Mouse (Mus musculus) ES-CJ7 (cell line): ENCODE data around the gene Msl1.
"Not testable (repeated sequence)": the region's sequence is repeated elsewhere in the genome, so short reads cannot be mapped to it uniquely, and the experiment has no call there.

Experiments
- DNase-seq: peaks from one replicate; pipeline ENCODE4 v3.0.0; 2011; ENCODE audit warnings: low read depth, low spot score

Msl1 gene

DNA sequence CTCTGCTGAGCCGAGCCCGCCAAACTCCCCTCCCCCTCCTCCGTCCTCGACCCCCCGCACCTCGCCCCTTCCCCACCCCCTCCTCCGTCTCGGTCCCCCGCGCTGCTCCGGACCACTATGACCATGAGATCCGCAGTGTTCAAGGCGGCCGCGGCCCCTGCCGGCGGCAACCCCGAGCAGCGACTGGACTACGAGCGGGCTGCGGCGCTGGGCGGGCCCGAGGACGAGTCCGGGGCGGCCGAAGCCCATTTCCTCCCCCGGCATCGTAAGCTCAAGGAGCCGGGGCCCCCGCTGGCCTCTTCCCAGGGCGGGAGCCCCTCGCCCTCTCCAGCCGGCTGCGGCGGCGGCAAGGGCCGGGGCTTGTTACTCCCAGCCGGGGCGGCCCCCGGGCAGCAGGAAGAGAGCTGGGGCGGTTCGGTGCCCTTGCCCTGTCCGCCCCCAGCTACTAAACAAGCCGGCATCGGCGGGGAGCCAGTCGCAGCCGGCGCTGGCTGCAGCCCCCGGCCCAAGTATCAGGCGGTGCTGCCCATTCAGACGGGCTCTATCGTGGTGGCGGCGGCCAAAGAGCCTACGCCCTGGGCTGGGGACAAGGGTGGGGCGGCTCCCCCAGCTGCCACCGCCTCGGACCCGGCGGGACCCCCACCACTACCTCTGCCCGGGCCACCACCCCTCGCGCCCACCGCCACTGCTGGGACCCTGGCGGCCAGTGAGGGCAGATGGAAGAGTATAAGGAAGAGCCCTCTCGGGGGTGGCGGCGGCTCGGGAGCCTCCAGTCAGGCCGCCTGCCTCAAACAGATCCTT, 598 bp downstream of the Msl1 start:
- DNase-seq, result no peak

DNA sequence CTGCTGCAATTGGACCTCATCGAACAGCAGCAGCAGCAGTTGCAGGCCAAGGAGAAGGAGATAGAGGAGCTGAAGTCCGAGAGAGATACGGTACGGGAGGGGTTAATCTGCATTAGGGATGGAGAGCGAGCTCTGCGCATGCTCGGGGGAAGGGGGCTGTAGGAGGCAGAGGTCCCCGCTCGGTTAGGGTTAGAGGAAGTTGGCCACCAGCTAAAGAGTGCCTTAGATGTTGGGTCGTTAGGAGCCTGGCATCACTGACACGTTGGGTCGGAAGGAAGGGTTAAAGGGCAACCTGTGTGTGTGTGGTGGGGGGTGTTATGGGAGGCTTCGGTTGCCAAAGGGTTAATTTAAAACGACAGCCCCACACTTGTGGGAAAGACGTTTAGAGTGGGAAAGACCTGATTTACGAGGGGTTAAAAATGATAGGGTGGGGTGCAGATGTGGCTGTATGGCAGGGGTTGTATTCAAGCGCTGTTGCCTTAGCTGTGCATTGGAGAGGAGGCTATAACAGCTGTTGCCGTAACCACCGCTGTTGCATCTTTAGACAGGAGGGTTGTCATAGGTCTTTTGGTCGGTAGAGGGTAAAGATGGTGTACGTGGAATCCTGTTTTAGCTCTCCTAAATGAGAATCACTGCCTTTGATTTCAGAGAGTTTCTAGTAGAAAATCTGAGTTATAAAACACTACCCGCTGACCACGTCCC, 1.4 kb downstream of the Msl1 start:
- DNase-seq, result peak; percentile 88

DNA sequence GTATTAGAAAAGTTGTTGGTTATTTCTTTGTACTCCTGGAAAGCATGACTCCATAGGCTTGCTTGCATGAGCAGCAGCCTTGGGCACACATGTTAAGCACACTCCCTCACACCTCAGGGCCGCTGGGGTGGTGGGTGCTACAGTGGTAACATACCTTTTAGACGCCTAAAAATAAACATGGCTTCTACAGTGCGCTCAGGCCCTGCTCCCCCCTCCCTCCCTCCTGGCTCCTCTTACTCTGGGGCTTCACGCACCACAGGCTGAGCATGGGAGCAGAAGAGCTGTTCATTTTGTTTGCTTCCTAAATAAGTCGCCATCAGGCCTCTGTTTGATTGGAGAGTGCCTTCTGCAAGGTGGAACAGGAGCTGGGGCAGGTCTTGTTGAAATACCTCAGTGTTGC, 2.0 kb downstream of the Msl1 start:
- DNase-seq, result no peak

DNA sequence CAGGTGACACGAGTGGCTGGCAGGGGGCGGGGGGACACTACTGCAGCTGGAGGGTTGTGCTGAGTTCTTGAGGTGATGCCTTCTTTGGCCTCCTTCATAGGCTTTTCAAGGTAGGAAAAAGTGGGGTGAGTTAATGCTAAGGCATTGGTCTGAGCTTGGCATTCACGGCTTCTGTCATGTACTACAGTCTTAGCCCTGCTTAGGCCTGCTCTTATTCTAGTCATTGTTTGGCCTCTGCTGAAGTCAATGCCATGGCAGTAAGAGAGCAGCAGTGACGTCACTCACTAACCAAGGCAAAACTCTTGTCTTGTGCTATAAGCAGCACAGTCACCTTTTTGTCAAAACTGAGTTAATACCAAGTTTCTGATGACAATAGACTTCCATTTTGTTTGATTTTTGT, 2.6 kb downstream of the Msl1 start:
- DNase-seq, result no peak

DNA sequence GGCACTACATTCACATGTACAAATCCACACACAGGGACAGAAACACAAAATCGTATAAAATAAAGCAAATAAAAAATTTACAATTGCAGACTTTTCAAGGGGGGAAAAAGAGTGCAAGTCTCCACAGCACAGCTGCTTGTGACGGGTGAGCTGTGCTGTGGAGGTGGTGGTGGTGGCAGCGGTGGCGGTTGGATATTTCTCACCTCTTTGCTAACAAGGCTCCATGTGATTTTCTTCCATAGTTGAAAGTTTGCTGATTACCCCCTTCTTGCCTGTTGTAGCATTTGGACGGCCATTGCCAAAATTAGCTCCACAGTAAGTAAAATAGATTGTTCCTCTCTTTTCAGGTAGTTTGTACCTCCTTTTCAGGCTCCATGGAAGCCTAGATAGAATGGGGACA, 9.3 kb downstream of the Msl1 start, which contains the start of gene Casc3:
Gene Casc3 (plus strand): TSS at position 301 of the 400 bp plus-strand sequence.
- no peak for DNase-seq

DNA sequence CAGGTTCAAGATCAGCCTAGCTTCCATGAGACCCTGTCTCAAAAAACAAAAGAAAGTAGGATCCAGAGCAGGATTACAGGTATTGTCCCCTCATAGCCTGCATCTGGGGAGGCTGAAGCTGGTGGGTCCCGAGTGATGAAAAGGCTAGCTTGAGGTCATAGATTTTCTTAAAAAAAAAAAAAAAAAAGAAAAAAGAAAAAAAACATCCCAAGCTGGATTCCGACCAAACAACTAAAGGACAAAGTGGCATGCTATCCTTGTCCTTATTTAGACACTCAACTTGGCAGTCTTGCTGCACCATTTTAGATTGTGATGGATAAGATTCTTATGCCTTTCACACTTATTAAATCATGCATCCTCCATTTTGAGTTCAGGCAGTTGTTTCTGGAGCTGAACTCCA, 13.1 kb downstream of the Msl1 start:
- DNase-seq, result no peak

DNA sequence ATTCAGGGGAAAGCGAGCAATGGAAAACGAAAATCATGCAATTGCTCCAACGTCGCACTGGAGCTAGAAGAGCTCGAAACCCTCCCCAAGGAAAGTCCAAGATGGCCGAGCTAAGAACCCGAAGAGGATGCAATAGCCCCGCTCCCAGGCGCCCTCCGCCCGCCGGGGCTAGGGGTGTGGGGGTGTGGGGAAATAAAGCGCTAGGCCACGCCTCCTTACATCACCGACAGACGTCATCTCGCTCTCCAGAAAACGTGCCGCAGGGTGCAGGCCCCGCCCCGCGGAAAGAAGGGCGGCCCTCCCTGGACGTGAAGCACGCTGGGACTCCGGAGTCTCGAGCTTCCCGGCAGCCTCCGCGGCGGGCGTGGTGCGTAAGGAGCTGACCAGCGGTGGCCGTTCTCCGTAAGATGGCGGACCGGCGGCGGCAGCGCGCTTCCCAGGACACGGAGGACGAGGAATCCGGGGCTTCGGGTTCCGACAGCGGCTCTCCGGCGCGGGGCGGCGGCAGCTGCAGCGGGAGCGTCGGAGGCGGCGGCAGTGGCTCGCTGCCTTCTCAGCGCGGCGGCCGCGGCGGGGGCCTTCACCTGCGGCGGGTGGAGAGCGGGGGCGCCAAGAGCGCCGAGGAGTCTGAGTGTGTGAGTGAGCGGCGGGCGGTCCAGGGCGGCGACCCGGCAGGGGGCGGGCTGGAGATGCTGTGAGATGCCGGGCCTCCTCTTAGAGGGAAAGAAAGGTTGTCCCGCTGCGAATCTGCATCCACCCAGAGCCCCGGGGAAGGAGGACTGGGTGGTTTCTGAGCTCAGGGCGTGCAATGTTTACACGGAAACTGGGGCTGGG, 14.4 kb downstream of the Msl1 start:
- peak; percentile 99 for DNase-seq

DNA sequence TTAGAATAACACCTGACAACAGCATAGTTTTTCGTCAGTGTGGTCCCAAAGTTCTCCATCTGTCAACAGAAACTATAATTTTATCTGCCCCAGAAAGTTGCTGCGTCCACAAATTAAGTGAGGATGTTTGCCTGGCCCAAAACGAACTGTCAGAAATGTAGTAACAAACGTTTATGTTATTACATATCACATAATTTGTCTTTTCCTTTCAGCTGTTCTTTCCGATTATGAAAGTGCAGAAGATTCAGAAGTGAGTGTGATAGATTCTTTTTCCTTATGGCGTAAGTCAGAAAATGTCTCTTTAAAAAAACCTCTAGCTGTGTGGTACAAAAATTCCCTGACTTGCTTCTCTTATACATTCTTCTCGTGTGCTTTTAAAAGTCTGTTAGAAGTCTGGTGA, 15.4 kb downstream of the Msl1 start:
- DNase-seq, result no peak

DNA sequence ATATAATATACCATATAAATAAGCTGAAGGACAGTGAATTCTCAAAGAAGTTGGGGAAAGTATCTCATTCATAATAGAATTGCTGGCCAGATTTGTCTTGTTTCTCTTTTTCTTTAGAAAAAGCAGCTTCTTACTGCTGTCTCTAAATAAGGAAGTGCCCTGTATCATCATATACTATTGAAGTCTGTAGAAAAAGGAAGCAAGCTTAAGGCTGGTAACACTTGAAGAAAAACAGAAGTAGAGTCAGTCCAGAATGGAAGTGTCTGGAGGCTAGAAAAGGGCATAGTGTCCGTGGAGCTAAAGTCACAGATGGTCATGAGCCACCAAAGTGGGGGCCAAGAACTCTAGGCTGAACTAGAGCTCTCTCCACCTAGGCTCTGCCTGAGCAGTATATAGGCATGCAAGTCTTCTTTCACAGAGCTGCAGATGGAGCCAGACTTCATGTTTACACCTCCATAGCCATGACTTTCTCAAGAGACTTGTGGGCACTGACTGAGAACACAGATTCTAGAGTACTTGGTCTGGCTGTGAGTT, 21.5 kb downstream of the Msl1 start:
- DNase-seq, result no peak

DNA sequence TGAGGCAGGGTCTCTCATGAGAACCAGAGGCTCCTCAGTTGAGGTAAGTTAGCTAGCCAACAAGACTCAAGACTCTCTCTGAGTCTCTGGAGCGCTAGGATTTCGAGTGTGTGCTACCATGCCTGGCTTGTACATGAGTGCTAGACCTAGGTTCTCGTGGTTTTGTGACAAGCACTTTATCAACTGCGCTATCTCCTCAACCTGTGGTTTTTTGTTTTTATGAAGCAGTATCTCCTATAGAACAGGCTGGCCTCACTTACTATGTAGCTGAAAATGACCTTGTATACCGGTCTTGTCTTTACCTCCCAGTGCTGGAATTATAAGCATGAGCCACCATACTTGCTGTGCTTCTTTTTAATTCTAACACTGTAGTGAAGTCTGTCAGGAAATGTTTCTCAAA, 25.7 kb downstream of the Msl1 start:
- DNase-seq, result no peak

DNA sequence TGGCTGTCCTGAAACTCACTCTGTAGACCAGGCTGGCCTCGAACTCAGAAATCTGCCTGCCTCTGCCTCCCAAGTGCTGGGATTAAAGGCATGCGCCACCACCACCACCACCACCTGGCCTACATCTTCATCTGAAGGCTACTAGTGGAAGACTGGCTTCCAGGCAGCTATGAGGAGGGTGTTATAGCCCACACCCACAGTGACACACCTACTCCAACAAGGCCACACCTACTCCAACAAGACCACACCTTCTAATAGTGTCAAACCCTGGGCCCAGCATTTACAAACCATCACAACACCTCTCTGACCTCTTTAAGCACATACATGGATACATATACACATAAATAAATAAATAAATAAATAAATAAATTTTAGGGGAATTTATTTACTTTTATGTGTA, 30.8 kb downstream of the Msl1 start:
- DNase-seq, result not testable (repeated sequence)

DNA sequence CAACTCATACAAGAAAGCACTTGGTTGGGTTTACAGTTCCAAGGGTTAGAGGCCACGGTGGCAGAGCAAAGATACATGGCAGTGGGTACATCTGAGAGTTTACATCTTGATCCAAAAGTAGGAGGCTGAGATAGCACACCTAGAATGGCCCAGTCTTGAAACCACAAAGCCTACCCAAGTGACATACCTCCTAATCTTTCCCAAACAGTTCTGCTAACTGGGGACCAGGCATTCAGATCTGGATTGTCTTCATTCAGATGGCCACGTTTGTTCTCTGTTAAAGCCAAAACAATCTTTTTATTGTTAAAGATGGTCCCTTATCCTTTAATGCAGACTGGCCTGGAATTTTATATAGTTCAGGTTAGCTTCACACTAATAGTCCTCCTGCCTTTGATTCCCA, 32.6 kb downstream of the Msl1 start:
- no peak for DNase-seq

DNA sequence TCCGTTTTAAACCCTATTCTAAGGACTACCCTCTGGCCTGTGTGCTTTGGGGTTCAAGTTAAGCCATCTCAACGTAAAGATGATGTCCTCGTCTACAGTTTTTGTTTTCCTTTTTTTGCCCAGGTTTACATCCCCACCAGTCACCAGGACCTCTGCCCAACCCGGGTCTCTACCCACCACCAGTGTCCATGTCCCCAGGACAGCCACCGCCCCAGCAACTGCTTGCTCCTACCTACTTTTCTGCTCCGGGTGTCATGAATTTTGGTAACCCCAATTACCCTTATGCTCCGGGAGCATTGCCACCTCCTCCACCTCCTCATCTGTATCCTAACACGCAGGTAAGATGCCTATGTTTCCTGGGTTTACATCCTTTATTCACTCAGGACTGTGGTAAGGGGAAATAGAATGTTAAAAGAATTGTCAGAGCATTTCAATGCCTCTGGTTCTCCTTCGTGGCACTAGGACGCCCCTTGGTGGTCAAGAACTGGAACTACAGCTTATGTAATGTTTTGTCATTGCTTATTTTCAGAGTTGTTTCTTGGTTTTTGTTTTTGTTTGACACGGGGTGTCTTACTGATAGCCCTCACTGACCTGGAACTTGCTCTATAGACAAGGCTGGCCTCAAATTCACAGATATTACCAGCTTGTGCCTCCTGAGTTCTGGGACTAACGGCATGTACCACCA, 33.9 kb downstream of the Msl1 start:
- DNase-seq, result peak; percentile 43

DNA sequence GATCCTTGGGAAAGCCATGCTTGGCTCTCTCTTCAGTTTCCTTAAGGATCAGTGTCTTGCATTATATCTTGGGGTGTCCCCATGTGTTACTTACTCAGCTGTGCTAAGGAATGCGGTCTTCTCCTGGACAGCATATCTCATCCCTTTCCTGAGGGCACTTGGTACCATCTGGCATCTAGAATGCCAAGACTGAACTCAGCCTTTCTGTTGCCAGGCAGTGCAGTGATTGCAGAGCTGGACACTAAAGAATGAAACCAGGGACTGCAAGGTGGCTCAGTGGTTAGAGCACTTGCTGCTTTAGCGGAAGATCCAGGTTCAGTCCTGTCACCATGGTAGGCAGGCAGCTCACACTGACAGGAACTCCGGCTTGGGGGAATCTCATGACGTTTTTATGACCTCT, 34.6 kb downstream of the Msl1 start:
- no peak for DNase-seq

DNA sequence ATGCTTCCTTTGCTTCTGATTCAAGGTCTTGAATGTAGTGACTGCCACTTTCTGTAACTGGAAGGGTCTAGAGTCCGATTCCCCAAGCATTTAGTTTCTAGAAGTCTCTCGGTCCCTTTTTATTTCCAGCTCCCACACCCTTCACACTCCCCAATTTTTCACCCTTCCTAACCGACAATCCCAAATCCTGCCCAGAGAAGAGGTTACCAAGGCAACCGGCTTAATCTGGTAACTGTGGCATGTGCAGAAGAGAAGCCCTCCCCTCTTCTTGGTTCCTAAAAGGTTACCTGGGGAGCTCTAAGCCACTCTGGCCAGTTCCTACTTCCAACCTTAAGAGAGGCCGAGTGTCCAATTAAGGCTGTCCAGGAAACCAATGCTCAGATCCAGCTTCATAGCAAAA, 40.0 kb downstream of the Msl1 start:
- no peak for DNase-seq

DNA sequence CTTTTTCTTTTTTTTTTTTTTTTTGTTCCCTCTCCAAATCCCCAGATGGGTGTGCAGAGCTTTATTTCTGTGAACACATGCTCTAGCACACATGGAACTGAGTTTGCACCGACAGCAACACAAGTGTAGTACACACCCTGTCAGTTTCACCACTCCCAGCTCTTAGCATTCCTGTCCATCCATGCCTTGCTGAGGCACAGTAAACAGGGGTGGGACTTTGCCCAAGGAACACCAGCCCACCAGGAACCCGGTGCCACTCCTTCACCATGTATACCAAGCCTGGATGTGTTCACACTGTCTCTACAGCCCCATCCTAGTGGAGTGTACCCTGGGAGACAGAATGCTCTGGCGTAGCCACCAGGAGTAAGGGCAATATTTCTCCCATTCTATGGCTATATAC, 40.4 kb downstream of the Msl1 start:
- DNase-seq, result no peak

DNA sequence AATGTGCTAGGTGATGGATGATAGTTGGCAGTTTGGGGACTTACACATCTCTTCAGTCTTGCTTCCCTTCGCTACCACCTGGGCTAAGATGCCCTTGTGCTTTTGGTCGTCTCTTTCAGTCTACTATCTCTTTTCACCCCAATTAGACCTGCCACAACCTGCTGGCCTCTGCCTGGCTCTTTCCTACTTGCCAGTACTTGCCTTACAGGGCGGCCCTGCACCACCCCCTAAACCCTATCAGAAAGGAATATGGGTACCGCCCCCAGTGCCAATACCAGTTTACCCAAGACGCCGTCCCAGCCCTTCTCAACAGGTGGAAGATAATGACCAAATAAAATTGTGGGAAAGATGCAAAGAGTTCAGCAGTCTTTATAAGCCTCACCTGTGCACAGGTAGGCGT, 40.8 kb downstream of the Msl1 start:
- no peak for DNase-seq

DNA sequence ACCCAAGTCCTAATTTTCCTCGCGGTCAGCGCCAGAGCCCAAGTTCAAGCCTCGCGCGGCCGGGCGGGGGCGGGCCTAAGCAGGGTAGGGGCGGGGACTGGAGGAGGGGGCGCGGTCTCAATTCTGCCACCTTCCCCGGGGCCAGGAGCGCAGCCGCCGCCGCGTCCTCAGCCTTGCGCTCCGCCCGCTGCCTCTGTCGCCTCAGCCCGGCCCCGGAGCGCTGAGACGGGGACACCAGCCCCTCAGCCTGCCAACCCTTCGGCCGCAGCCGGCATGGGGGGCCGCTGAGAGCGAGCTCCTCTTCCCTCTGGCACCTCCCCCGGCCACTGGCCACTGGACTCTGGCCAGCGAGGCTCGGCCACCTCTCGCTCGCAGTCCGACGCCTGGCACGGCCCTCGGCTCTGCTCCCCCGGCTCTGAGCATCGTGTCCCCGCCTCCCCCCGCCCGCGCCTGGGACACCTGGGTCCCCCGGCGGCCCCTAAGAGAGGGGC, 41.4 kb downstream of the Msl1 start, which contains the start of gene Rapgefl1:
Gene Rapgefl1 (plus strand): TSS at position 135 of the 491 bp plus-strand sequence.
- peak; percentile 74 for DNase-seq

DNA sequence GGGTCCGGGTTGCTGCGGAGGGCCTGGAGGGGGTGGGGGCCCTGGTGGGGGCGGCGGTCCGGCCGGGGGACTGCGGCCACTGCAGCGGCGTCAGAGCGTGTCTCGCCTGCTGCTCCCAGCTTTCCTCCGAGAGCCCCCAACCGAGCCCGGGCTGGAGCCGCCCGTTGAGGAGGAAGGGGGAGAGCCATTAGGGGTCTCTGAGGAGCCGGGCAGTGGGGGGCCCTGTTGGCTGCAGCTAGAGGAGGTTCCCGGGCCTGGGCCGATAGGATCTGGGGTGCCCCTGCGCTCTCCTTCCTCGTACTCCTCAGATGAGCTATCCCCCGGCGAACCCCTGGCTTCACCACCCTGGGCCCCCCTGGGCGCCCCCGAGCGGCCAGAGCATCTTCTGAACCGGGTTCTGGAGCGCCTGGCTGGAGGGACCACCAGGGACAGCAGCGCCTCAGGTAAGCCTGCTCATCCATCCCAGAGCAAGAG, 42.0 kb downstream of the Msl1 start:
- DNase-seq, result no peak

DNA sequence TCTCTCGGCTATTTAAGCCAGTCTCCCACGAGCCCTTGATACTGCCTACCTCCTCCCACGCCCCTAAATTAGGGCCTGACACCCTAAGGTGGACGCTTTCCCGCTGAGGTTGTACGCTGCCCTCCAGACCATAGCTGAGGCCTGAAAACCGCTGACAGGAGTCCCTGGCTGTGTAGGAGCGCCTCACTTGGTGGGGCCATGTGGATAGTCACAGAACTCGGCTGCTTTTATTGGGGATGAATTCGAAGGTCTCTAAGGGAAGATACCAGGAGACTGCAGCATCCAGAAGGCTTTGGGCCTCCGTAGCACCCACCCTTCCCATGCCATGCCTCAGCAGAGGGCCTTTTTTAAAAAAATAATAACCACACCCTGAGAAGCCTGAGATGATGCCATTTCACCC, 42.6 kb downstream of the Msl1 start:
- DNase-seq, result no peak

DNA sequence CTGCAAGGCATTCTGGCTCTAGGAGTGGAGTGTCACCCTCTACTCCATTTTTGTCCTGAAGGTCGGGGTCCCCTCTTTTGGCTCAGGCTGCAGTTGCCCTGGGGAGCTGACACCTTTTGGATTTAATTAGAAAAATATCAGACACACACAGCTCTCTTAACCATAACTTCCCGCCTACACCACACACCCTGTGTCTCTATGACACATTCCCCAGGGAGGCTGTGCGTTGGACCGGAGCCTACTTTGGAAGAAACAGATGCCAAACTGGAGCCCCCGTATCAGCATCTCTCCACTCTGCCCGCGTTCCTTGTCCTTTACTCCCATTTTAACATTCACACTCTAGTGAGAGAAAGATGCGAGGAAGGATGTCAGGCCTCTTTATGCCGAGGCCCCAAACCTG, 43.2 kb downstream of the Msl1 start:
- no peak for DNase-seq
